Mouse (Mus musculus): ENCODE results near the gene Stk33. TPM values are rescaled to one million over a fixed set of nuclear protein-coding genes. Genes with fewer than 3 reads are reported as not detected.

The Stk33 gene
- polyA plus RNA-seq, 1 experiment from 2014 or later = 0.51 TPM

- no peaks in the 10 kb centered on the region for H3K4me1 ChIP-seq (ENCODE audit: insufficient read depth, low read length)
- no peaks in the 10 kb centered on the region for H3K9me3 ChIP-seq (ENCODE audit: low read length)
- no peak overlapping the region for H3K27ac ChIP-seq (ENCODE audit: low read length)
- H3K4me3 ChIP-seq (ENCODE audit: low read length) = no peak overlapping the region
- 82% methylated on average over 3 of the region's 3 CpGs for WGBS
- no peak overlapping the region for H3K9ac ChIP-seq (replicated peaks; ENCODE audit: low read length)
- H3K27me3 ChIP-seq (ENCODE audit: insufficient read depth, low read length) = no peaks in the 10 kb centered on the region
- no peak overlapping the region for H3K4me2 ChIP-seq (replicated peaks; ENCODE audit: low read depth, low read length)
- peak; percentile 6; the same call in 1 of the 2 replicates for ATAC-seq (ENCODE audit: low FRiP score, low TSS enrichment)
- H3K36me3 ChIP-seq (ENCODE audit: insufficient read depth, low read length) = no peaks in the 10 kb centered on the region
These were observed 143.1 kb downstream of the Stk33 start for GRCm38 (mm10) chr7:109295807-109296206.

- H3K9me3 ChIP-seq (ENCODE audit: low read length) = no peaks in the 10 kb centered on the region
- H3K4me2 ChIP-seq (replicated peaks; ENCODE audit: low read depth, low read length) = no peak overlapping the region
- peak; percentile 6; the same call in 1 of the 2 replicates for ATAC-seq (ENCODE audit: low FRiP score, low TSS enrichment)
- H3K36me3 ChIP-seq (ENCODE audit: insufficient read depth, low read length) = no peaks in the 10 kb centered on the region
- 82% methylated on average over 5 of the region's 5 CpGs for WGBS
- no peaks in the 10 kb centered on the region for H3K27me3 ChIP-seq (ENCODE audit: insufficient read depth, low read length)
- no peaks in the 10 kb centered on the region for H3K4me1 ChIP-seq (ENCODE audit: insufficient read depth, low read length)
- H3K4me3 ChIP-seq (ENCODE audit: low read length) = no peak overlapping the region
- H3K9ac ChIP-seq (replicated peaks; ENCODE audit: low read length) = no peak overlapping the region
- H3K27ac ChIP-seq (ENCODE audit: low read length) = no peak overlapping the region
These were observed 143.5 kb downstream of the Stk33 start for GRCm38 (mm10) chr7:109295351-109295750.

GRCm38 (mm10) chr7:109290501-109290900, 148.4 kb downstream of the Stk33 start:
- Histone ChIP-seq H3K4me2 (replicated peaks; ENCODE audit: low read depth, low read length) (no peak overlapping the region), H3K9ac (replicated peaks; ENCODE audit: low read length) (no peak overlapping the region), H3K4me3 (ENCODE audit: low read length) (no peak overlapping the region), H3K9me3 (ENCODE audit: low read length) (no peaks in the 10 kb centered on the region), H3K27ac (ENCODE audit: low read length) (no peak overlapping the region), H3K4me1 (ENCODE audit: insufficient read depth, low read length) (no peaks in the 10 kb centered on the region), H3K27me3 (ENCODE audit: insufficient read depth, low read length) (no peaks in the 10 kb centered on the region), H3K36me3 (ENCODE audit: insufficient read depth, low read length) (no peaks in the 10 kb centered on the region)
- no peak for ATAC-seq (ENCODE audit: low FRiP score, low TSS enrichment)
- WGBS = 19% methylated on average over 2 of the region's 2 CpGs

GRCm38 (mm10) chr7:109289106-109289505, 149.8 kb downstream of the Stk33 start:
- Histone ChIP-seq H3K4me1 (ENCODE audit: insufficient read depth, low read length) (no peaks in the 10 kb centered on the region), H3K27me3 (ENCODE audit: insufficient read depth, low read length) (no peaks in the 10 kb centered on the region), H3K4me3 (ENCODE audit: low read length) (no peak overlapping the region), H3K27ac (ENCODE audit: low read length) (no peak overlapping the region), H3K4me2 (replicated peaks; ENCODE audit: low read depth, low read length) (no peak overlapping the region), H3K36me3 (ENCODE audit: insufficient read depth, low read length) (no peaks in the 10 kb centered on the region), H3K9me3 (ENCODE audit: low read length) (no peaks in the 10 kb centered on the region), H3K9ac (replicated peaks; ENCODE audit: low read length) (no peak overlapping the region)
- ATAC-seq (ENCODE audit: low FRiP score, low TSS enrichment) = no peak
- WGBS = 44% methylated on average over 6 of the region's 6 CpGs

- Histone ChIP-seq H3K4me1 (ENCODE audit: insufficient read depth, low read length) (no peaks in the 10 kb centered on the region), H3K9me3 (ENCODE audit: low read length) (no peaks in the 10 kb centered on the region), H3K4me2 (replicated peaks; ENCODE audit: low read depth, low read length) (no peak overlapping the region), H3K36me3 (ENCODE audit: insufficient read depth, low read length) (no peaks in the 10 kb centered on the region), H3K9ac (replicated peaks; ENCODE audit: low read length) (no peak overlapping the region), H3K4me3 (ENCODE audit: low read length) (no peak overlapping the region), H3K27ac (ENCODE audit: low read length) (no peak overlapping the region), H3K27me3 (ENCODE audit: insufficient read depth, low read length) (no peaks in the 10 kb centered on the region)
- ATAC-seq (ENCODE audit: low FRiP score, low TSS enrichment) = no peak
- WGBS = 87% methylated on average over 4 of the region's 4 CpGs
These were observed 156.8 kb downstream of the Stk33 start for GRCm38 (mm10) chr7:109282106-109282505.

GRCm38 (mm10) chr7:109276622-109277021, 162.3 kb downstream of the Stk33 start:
- no peak overlapping the region for H3K4me3 ChIP-seq (ENCODE audit: low read length)
- WGBS = 61% methylated on average over 3 of the region's 3 CpGs
- H3K9ac ChIP-seq (replicated peaks; ENCODE audit: low read length) = no peak overlapping the region
- no peaks in the 10 kb centered on the region for H3K9me3 ChIP-seq (ENCODE audit: low read length)
- H3K36me3 ChIP-seq (ENCODE audit: insufficient read depth, low read length) = no peaks in the 10 kb centered on the region
- no peak for ATAC-seq (ENCODE audit: low FRiP score, low TSS enrichment)
- no peak overlapping the region for H3K4me2 ChIP-seq (replicated peaks; ENCODE audit: low read depth, low read length)
- H3K27ac ChIP-seq (ENCODE audit: low read length) = no peak overlapping the region
- no peaks in the 10 kb centered on the region for H3K27me3 ChIP-seq (ENCODE audit: insufficient read depth, low read length)
- no peaks in the 10 kb centered on the region for H3K4me1 ChIP-seq (ENCODE audit: insufficient read depth, low read length)

- no peaks in the 10 kb centered on the region for H3K36me3 ChIP-seq (ENCODE audit: insufficient read depth, low read length)
- H3K4me3 ChIP-seq (ENCODE audit: low read length) = no peak overlapping the region
- ATAC-seq (ENCODE audit: low FRiP score, low TSS enrichment) = no peak
- H3K4me2 ChIP-seq (replicated peaks; ENCODE audit: low read depth, low read length) = no peak overlapping the region
- WGBS = 87% methylated on average over 4 of the region's 4 CpGs
- H3K9ac ChIP-seq (replicated peaks; ENCODE audit: low read length) = no peak overlapping the region
- no peak overlapping the region for H3K27ac ChIP-seq (ENCODE audit: low read length)
- no peaks in the 10 kb centered on the region for H3K9me3 ChIP-seq (ENCODE audit: low read length)
- no peaks in the 10 kb centered on the region for H3K4me1 ChIP-seq (ENCODE audit: insufficient read depth, low read length)
- H3K27me3 ChIP-seq (ENCODE audit: insufficient read depth, low read length) = no peaks in the 10 kb centered on the region
These were observed 163.0 kb downstream of the Stk33 start for GRCm38 (mm10) chr7:109275901-109276300.

- Histone ChIP-seq H3K27me3 (ENCODE audit: insufficient read depth, low read length) (no peaks in the 10 kb centered on the region), H3K4me1 (ENCODE audit: insufficient read depth, low read length) (no peaks in the 10 kb centered on the region), H3K9ac (replicated peaks; ENCODE audit: low read length) (no peak overlapping the region), H3K36me3 (ENCODE audit: insufficient read depth, low read length) (no peaks in the 10 kb centered on the region), H3K27ac (ENCODE audit: low read length) (no peak overlapping the region), H3K4me3 (ENCODE audit: low read length) (no peak overlapping the region), H3K4me2 (replicated peaks; ENCODE audit: low read depth, low read length) (no peak overlapping the region), H3K9me3 (ENCODE audit: low read length) (no peaks in the 10 kb centered on the region)
- WGBS = 86% methylated on average over 3 of the region's 3 CpGs
- no peak for ATAC-seq (ENCODE audit: low FRiP score, low TSS enrichment)
These were observed 163.7 kb downstream of the Stk33 start for GRCm38 (mm10) chr7:109275151-109275550.

GRCm38 (mm10) chr7:109274289-109274688, 164.6 kb downstream of the Stk33 start:
- no peaks in the 10 kb centered on the region for H3K4me1 ChIP-seq (ENCODE audit: insufficient read depth, low read length)
- ATAC-seq (ENCODE audit: low FRiP score, low TSS enrichment) = peak; percentile 66
- no peak overlapping the region for H3K27ac ChIP-seq (ENCODE audit: low read length)

GRCm38 (mm10) chr7:109269046-109269445, 169.8 kb downstream of the Stk33 start:
- Histone ChIP-seq H3K4me3 (ENCODE audit: low read length) (no peak overlapping the region), H3K27me3 (ENCODE audit: insufficient read depth, low read length) (no peaks in the 10 kb centered on the region), H3K27ac (ENCODE audit: low read length) (no peak overlapping the region), H3K9me3 (ENCODE audit: low read length) (no peaks in the 10 kb centered on the region), H3K4me2 (replicated peaks; ENCODE audit: low read depth, low read length) (no peak overlapping the region), H3K9ac (replicated peaks; ENCODE audit: low read length) (no peak overlapping the region), H3K36me3 (ENCODE audit: insufficient read depth, low read length) (no peaks in the 10 kb centered on the region), H3K4me1 (ENCODE audit: insufficient read depth, low read length) (no peaks in the 10 kb centered on the region)
- 74% methylated on average over 4 of the region's 4 CpGs for WGBS
- ATAC-seq (ENCODE audit: low FRiP score, low TSS enrichment) = no peak

More at GRCm38 (mm10) chr7:109274289-109274688, 164.6 kb downstream of the Stk33 start:
- WGBS = 24% methylated on average over 3 of the region's 3 CpGs
- H3K9ac ChIP-seq (replicated peaks; ENCODE audit: low read length) = no peak overlapping the region
- no peaks in the 10 kb centered on the region for H3K27me3 ChIP-seq (ENCODE audit: insufficient read depth, low read length)
- no peaks in the 10 kb centered on the region for H3K9me3 ChIP-seq (ENCODE audit: low read length)
- no peaks in the 10 kb centered on the region for H3K36me3 ChIP-seq (ENCODE audit: insufficient read depth, low read length)
- H3K4me2 ChIP-seq (replicated peaks; ENCODE audit: low read depth, low read length) = no peak overlapping the region
- no peak overlapping the region for H3K4me3 ChIP-seq (ENCODE audit: low read length)

Data from kidney, embryonic 16.5 days (tissue).